Mouse (Mus musculus) splenic B cell, adult 2 months (primary cell): ENCODE results near the gene Reg4.

Source experiments
- DNase-seq: peaks from one replicate; pipeline ENCODE4 v3.0.0-alpha.2; 2011; ENCODE audit warnings: low read depth, low spot score
- H3K27me3 ChIP-seq: 2 replicates; pipeline ENCODE4 v1.6.1; 2012; ENCODE audit warnings: mild to moderate bottlenecking, low read length, moderate library complexity, mixed read lengths; ENCODE audit not compliant: control insufficient read depth, poor library complexity, insufficient read depth, severe bottlenecking
- H3K36me3 ChIP-seq: 2 replicates; pipeline ENCODE4 v1.6.1; 2012; ENCODE audit warnings: mild to moderate bottlenecking, low read length, moderate library complexity, mixed read lengths; ENCODE audit not compliant: control insufficient read depth, poor library complexity, insufficient read depth, severe bottlenecking

Gene Reg4

DNA sequence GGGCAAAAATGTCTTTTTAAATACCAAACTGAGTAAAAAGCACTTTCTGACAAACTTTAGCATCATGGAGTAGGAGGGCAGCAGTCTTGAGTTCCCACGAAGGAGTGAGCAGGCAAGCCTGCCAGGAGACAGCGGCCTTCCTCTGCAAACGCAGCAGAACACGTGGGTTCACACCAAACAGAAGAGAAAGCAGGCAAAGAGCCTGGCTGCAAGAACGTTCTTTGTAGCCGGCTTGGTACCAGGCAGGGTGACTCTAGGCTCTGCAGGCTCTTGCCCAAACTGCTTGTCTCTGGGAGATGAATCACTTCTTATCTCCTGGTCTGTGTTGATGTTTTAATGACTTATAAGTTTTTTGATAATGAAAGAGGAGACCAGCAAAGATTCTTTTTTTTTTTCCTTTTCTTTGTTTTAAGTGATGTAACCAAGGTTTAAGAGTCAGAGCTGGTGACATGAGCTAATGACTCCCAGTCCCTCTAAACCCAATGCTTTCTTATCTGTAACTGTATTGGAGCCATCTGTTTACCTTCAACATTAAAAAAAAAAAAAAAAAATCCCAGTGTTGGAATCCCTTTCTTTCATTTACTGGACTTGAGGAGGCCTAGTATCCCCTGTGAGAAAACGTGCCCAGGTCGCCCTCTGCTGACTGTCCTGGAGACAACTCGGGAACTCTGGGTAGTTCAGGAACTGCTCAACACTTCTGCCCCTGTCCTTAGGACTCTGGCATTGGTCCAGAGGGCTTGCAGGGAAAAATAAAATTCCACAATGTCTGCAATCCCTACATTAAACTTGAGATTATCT, 2.0 kb downstream of the Reg4 start:
- H3K27me3 ChIP-seq, result no peaks in the 10 kb centered on the region
- peak; percentile 24 for DNase-seq
- no peaks in the 10 kb centered on the region for H3K36me3 ChIP-seq

DNA sequence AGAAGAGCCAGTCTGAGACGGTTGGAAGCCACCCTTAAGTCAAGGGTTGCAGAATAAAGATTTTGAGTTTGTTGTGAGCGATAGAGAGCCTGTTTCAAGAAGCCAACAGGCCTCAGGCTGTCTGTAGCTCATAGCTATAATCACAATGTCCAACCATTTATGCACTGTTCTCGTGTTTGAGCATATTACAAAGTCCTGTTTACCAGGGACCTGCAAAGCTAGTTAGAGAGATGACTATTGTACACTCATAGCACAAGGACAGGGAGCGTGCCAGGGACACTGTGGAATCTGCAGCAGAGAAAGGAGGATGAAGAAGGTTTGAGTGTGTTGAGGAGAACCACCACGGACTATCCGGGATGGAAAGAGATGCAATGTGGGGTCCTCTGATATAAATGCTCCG, 3.0 kb downstream of the Reg4 start:
- Histone ChIP-seq H3K36me3 (no peaks in the 10 kb centered on the region), H3K27me3 (no peaks in the 10 kb centered on the region)
- no peak for DNase-seq

DNA sequence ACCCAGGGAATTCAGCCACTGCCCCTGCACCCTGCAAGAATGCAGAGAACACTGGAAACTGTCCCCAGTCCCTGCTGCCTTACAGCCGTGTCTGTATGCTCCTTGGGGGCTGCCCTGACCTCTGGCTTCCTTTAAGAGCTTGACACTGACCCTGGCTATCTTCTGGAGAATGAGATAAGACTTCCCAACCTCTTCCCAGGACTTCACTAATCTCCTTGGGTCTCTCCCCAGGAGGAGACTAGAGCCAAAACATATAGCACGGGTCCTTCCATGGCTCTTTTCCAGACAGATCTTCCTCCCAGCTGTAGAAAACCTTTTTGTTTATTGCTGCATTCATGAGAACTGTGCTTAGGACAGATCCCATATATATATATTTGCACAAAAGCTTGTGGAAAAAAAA, 3.8 kb downstream of the Reg4 start:
- no peak for DNase-seq
- no peaks in the 10 kb centered on the region for H3K27me3 ChIP-seq
- no peaks in the 10 kb centered on the region for H3K36me3 ChIP-seq

DNA sequence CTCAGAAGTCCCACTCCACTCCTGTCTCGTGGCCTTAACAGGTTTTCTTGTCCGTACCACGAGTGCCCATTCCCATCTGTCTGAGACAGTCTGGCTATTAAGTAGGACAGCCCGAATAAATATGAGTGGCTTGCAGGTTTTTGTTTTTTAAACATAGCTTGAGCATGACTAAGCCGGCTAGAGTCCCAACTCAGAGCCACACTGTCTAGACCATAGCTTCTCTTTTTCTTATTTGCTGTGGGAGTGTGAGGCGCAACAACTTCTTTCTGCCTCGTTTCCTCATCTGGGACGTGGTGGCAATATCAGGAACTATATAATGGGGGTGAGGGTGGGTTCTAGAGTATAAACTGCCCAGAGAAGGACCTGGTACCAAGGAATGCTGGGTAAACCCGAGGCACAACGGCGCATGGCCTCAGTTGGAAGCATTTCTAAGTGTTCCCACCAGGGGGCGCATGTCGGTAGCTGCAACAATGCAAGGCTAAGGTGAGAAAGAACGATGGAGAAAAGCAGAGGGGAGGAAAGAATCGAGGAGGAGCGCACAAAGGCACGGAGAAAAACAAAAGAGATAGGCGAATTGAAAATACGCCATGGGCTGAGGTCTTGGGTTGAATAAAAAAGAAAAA, 5.1 kb downstream of the Reg4 start:
- H3K36me3 ChIP-seq, result no peaks in the 10 kb centered on the region
- peak; percentile 73 for DNase-seq
- no peaks in the 10 kb centered on the region for H3K27me3 ChIP-seq

DNA sequence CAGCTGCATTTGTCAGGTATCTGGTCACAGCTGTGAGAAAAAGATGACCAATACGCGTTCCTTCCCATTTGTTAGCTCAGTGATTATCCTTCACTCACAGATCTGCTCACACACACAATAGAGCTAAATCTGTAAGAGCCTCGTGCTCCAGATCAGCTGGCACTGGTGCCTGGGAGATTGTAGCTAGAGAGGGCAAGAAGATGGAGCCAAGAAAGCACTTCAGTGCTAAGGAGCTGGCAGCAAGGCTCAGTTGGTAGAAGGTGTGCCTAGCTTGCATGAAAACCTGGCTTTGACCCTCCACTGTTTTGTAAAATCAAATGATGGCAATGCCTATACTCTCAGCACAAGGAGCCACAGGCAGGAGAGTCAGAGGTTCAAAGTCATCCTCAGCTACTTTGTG, 5.8 kb downstream of the Reg4 start:
- DNase-seq, result no peak
- Histone ChIP-seq H3K36me3 (no peaks in the 10 kb centered on the region), H3K27me3 (no peaks in the 10 kb centered on the region)

DNA sequence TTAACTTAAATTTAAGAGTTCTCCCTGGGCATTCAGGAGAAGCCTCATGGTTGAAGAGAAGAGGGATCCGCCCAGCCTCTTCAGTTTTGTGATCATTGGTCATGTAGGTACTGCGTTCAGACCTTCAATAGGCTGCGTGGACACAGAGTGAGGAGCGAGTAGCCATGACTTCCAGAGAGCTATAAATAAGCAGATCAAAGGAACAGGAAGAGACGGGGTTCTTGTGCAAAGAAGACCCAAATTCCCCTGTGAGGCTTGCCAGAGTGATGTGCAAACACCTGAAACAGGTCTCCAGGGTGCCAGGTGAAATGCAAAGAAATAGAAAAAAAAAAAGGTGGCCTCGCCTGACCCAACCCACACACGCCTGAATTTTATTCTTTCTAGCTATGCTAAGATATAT, 8.0 kb downstream of the Reg4 start:
- H3K27me3 ChIP-seq, result no peaks in the 10 kb centered on the region
- no peaks in the 10 kb centered on the region for H3K36me3 ChIP-seq
- DNase-seq, result no peak

DNA sequence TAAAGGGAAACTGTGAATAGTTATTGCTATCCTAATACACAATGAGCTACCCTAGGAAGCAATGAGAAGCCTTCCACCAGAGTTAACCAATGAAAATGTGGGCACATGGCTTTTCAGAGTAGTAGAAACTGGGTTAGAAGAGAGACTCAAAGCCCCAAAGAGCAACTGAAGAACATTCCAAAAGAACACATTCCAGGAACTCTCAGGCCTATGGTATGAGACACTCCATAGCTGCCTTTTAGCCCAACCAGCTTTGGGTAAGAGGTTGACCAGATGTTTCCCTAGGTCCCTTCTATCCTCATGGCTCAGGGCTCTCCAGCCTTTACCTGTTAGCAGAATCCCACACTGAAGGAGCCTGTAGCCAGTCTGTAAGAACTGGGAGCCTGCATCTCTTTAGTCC, 11.5 kb downstream of the Reg4 start:
- Histone ChIP-seq H3K27me3 (no peaks in the 10 kb centered on the region), H3K36me3 (no peaks in the 10 kb centered on the region)
- DNase-seq, result no peak

DNA sequence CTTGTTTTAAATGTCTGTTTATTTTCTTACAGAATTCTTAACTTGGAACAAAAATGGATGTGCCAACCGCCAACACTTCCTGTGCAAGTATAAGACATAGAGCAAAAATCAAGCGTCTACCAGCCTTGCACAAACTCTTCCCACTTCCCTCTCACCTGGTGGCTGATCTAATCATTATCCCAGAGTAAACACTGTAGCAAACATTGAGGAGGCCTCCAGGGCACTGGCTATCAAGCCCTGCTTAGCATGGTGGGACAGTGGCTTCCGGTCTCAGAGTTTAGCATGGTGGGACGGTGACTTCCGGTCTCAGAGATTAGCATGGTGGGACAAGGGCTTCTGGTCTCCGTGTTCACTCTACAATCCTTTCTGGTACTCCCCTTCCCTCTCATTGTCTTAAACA, 14.3 kb downstream of the Reg4 start:
- H3K36me3 ChIP-seq, result no peaks in the 10 kb centered on the region
- DNase-seq, result no peak
- H3K27me3 ChIP-seq, result no peaks in the 10 kb centered on the region

DNA sequence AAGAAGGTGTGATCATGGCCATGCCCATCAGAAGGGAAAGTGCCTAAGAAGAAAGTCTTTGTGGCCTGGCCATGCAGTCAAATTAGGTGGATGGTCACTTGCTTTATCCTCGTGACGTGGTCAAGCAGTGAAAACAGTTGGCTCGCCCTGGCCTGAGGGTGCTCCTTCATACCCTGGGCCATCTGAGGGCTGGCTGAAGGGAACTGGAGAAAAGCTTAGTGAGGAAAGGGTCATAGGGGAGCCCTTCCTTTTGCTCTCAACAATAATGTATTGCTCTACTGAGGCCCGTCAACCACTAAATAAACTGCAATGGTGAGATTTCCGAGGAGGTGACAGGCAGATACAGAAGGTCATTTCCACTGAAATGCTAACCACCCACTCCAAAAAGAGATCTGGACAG, 15.3 kb downstream of the Reg4 start:
- no peaks in the 10 kb centered on the region for H3K36me3 ChIP-seq
- no peak for DNase-seq
- H3K27me3 ChIP-seq, result no peaks in the 10 kb centered on the region

DNA sequence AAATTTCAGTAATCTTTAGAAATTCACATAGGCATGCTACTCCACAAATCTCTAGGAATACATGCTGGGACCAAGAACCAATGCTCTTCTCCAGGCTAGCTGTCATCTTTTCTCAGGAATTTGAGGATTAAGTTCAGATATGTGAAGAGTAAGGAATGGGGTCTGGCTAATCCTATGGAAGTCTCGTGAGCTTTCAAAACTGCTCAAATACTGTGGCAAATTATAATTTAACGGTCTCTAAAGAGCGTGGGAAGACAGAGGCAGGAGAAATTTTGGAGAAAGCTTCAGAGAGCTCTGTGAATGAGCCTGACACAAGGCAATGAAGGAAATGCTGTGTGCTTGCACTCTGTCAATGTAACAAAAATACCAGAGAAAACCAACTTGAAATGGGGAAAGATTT, 16.2 kb downstream of the Reg4 start:
- no peaks in the 10 kb centered on the region for H3K27me3 ChIP-seq
- no peak for DNase-seq
- H3K36me3 ChIP-seq, result no peaks in the 10 kb centered on the region

DNA sequence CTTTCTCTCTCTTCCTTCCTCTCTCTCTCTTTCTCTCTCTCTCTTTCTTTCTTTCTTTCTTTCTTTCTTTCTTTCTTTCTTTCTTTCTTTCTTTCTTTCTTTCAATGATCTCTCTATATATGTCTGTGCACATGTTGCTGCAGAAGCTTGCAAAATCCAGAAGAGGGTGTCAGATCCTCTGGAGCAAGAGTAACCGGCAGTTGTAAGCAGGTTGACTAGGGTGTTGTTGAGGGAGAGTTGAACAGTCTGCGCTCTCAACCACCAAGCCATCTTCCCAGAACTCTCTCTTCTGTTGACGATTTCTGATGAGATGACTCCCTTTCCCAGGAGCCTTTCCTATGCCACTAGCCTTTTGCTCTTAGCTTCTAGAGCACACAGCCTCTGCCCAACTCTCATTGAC, 20.1 kb downstream of the Reg4 start:
- DNase-seq, result no peak

DNA sequence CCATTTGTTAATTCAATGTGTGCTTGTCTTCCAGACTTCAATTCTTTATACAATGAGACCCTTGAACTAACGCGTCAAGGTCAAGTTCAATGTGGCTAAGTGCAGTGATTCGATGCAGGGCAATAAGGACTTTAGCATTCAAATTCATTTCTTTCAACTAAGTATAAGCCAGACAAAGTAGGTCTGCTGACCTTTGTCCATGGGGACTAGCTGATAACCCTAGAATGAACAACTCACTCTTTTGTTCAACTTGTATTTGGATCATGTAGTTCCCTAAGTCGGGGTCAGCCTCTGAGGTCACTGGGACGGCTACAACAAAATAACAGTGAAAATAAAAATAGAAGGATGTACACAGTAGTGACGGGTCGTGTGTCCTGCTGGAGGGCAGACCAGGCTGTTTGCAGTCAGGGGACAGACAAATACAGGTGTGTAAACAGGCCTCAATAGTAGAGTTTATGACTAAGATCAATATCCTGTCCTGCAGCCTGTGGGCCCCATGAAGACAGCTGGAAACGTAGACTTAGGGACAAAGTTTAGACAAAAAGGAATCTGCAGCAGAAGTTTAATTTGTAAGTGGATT, 20.6 kb downstream of the Reg4 start:
- Histone ChIP-seq H3K36me3 (no peaks in the 10 kb centered on the region), H3K27me3 (no peaks in the 10 kb centered on the region)
- DNase-seq, result no peak

More for the DNA sequence above, 20.1 kb downstream of the Reg4 start:
- Histone ChIP-seq H3K36me3 (no peaks in the 10 kb centered on the region), H3K27me3 (no peaks in the 10 kb centered on the region)

DNA sequence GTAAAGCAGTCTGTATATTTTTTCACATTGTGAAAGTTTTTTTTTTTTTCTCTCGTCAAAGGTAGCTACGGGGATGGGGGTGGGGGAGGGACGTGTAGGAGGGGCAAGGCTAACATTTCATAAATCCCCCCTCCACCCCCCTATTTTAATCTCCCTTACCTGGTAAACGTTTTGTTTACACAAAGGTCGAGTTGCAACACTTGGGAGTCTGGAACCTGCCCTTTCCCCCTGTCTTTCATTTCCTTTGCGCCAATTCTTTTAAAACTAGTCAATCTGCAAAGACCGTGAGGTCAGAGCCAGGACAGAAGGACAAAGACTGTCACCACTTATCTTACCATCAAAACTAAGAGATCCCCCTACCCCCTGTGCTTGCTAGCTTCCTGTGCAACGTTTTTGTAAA, 23.9 kb downstream of the Reg4 start:
- DNase-seq, result no peak
- no peaks in the 10 kb centered on the region for H3K36me3 ChIP-seq
- H3K27me3 ChIP-seq, result no peaks in the 10 kb centered on the region

DNA sequence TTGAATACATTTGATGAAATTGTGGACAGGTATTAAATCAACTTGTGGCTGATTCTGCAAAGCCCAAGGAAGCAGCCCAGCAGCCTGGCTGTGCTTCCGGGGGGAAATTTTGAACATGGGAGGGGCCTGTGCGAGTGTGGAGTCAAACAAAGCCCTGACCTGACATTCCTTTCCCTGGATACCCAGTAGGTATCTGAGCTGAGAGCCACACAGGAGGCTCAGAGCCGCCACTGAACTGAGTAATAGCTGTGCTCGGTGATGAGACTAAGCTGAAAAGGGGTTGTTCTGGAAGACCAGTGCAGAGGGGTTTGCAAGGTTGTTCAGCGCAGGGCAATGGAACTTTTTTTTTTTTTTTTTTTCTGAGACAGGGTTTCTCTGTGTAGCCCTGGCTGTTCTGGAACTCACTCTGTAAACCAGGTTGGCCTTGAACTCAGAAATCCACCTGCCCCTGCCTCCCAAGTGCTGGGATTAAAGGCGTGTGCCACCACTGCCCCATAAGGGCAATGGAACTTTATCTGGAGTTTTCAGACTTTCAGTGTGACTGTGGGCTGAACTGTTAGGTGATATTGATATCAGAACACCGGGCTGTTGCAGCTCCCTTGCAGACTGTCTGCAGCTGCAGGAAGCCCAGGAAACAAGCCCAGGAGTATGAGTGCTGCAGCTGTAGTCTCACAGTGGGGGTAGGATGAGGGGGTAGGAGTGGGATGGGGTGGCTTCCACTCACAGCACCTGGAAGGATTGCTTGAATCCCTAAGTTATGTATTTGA, 25.2 kb downstream of the Reg4 start:
- no peak for DNase-seq
- no peaks in the 10 kb centered on the region for H3K36me3 ChIP-seq
- H3K27me3 ChIP-seq, result no peaks in the 10 kb centered on the region

DNA sequence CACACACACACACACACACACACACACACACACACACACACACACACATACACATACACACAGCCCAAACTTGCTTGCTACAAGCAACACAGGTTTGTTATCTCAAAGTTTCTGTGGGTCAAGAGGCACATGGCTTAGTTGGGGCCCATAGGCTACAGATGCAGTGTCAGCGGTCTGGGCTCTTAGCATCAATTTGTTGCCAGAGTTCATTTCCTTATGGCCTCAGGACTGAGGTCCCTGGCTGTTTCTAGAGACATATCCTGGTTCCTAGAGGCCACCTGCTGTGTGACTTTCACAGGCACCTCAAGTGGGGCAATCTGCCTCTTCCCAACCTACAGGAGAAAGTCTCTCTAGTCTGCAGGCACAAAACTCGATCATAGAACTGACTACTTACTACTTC, 27.4 kb downstream of the Reg4 start:
- no peak for DNase-seq
- Histone ChIP-seq H3K27me3 (no peaks in the 10 kb centered on the region; the same call in 1 of the 2 replicates), H3K36me3 (no peaks in the 10 kb centered on the region)
